Mouse (Mus musculus) hindbrain, embryonic 14.5 days (tissue): ENCODE results near the gene Pjvk. TPM values are rescaled to one million over a fixed set of nuclear protein-coding genes. Genes with fewer than 3 reads are reported as not detected.

ENCODE experiments used
- ATAC-seq: fragments of 200-750 bp; cut with Nextera tagmentation; 2 replicates; pipeline ENCODE4 v1.8.0; 2017; ENCODE audit warnings: moderate number of reproducible peaks, mild to moderate bottlenecking, moderate TSS enrichment, moderate library complexity; ENCODE audit not compliant: low FRiP score
- DNase-seq: peaks from one replicate; pipeline ENCODE4 v3.0.0-alpha.2; 2015; ENCODE audit warnings: low spot score
- H3K27ac ChIP-seq: fragments of 300-500 bp; sonication (generic); 2 replicates; pipeline ENCODE4 v1.5.1; 2014; ENCODE audit warnings: mild to moderate bottlenecking, moderate library complexity
- H3K27me3 ChIP-seq: fragments of 300-500 bp; sonication (generic); 2 replicates; pipeline ENCODE4 v1.6.1; 2014; ENCODE audit warnings: mild to moderate bottlenecking, low read length, mixed read lengths; ENCODE audit not compliant: control insufficient read depth, insufficient read depth
- H3K36me3 ChIP-seq: fragments of 300-500 bp; sonication (generic); replicated peaks from 2 replicates; pipeline ENCODE4 v1.6.1; 2014; ENCODE audit not compliant: control insufficient read depth, insufficient read depth
- H3K4me1 ChIP-seq: fragments of 300-500 bp; sonication (generic); replicated peaks from 2 replicates; pipeline ENCODE4 v1.6.1; 2014; ENCODE audit warnings: antibody characterized with exemption, low read length, mixed read lengths; ENCODE audit not compliant: control insufficient read depth, insufficient read depth
- H3K4me2 ChIP-seq: fragments of 300-500 bp; sonication (generic); replicated peaks from 2 replicates; pipeline ENCODE4 v1.6.1; 2014; ENCODE audit warnings: mild to moderate bottlenecking, moderate library complexity
- H3K4me3 ChIP-seq: fragments of 300-500 bp; sonication (generic); replicated peaks from 2 replicates; pipeline ENCODE4 v1.5.1; 2014; ENCODE audit warnings: mild to moderate bottlenecking, low read length
- H3K9ac ChIP-seq: fragments of 300-500 bp; sonication (generic); 2 replicates; pipeline ENCODE4 v1.6.1; 2014
- H3K9me3 ChIP-seq: fragments of 300-500 bp; sonication (generic); 2 replicates; pipeline ENCODE4 v1.6.1; 2016; ENCODE audit warnings: low read length; ENCODE audit not compliant: control insufficient read depth
- WGBS: fragments of 180-500 bp; shearing (Covaris S2); extraction: QIAGEN DNeasy Blood & Tissue Kit; methylation state at CpG from one replicate; pipeline ENCODE4 v1.1.7; 2014; 5-methylcytosine and 5-hydroxymethylcytosine counted together
- polyA plus RNA-seq: library from polyadenylated mRNA; unstranded; fragments of >200 nt; fragmentation: Nextera tagmentation; extraction: Ambion mirVana; gene quantifications from 2 replicates; pipeline ENCODE4 v1.2.1, GENCODE M21; 2014

Pjvk gene
- polyA plus RNA-seq, 1 experiment from 2014 or later: 0.68 TPM

DNA sequence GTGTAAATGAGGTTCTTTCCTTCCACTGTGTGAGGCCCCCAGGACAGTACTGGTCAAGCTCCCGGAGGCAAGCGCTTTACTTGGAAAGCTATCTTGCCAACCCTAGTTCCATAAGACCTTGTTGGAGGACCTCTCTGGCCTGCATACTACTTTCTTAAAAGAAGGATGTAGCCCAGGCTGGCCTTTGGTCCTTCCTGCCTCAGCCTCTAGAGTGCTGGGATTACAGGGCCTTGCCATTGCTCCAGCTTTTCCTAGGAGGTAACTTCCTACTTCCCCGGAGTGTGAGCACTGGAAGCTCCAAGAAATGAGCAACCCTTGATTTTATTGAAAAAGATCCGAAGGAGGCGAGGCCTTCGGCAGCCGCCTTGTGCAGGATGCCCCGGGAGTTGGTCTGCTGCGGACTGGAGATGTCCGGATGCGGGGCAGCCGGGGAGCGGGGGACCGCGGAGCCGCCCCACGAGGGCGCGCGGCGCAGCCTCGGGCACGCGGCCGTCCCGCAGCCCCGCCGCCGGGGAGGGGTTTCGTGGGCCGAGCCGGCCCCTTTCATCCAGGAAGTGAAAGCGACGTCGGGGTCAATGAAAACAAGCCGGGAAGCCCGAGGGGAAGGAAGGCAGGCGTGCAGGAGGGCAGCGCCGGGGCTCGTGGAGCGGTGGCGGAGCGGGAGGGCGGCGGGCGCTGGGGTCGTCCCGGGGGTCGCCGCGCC is 26.6 kb downstream of the Pjvk start, which contains the start of gene Plekha3:
Gene Plekha3, plus strand, starts transcription at position 557 of the 703 bp plus-strand sequence.
- DNase-seq (peak; percentile 79), ATAC-seq (peak; percentile 75)
- peak within 1 kb of the TSS; percentile 83 for H3K4me2 ChIP-seq
- no peaks in the 10 kb centered on the region for H3K27me3 ChIP-seq
- H3K27ac ChIP-seq: peak within 1 kb of the TSS; percentile 80
- peak within 1 kb of the TSS; percentile 87 for H3K4me3 ChIP-seq
- peaks cover 31% of the 10 kb centered on the region for H3K4me1 ChIP-seq
- H3K9me3 ChIP-seq: no peaks in the 10 kb centered on the region
- H3K36me3 ChIP-seq: no peaks in the 10 kb centered on the region
- 4% methylated on average over 47 of the region's 52 CpGs for WGBS
- H3K9ac ChIP-seq: peak within 1 kb of the TSS; percentile 89

DNA sequence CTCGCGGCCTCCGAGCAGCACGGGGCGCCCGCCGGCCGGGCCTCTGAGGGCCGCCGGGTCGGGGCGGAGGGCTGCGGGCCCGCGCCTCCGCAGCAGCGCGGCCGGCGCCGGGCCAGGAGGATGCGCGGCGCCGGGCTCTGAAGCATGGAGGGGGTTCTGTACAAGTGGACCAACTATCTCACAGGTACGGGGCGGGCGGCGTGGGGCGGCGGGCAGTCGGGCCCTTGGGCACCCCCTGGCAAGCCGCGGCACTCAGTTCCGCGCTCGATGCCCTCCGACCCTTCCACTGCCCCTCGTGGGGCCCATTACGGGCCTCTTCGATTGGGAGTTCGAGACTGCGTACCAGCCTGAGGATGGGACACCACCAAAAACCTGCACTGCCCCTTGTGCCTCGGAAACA is 27.2 kb downstream of the Pjvk start:
- Histone ChIP-seq H3K9me3 (no peaks in the 10 kb centered on the region), H3K4me3 (peak overlapping the region; percentile 87), H3K36me3 (0 out of 2 replicates have a peak, but pooled peaks cover 3% of the 10 kb centered on the region), H3K27ac (peak overlapping the region; percentile 80), H3K4me2 (peak overlapping the region; percentile 83), H3K9ac (peak overlapping the region; percentile 89), H3K27me3 (no peaks in the 10 kb centered on the region), H3K4me1 (peaks cover 31% of the 10 kb centered on the region)
- DNase-seq (peak; percentile 31), ATAC-seq (peak; percentile 66)
- under 1% methylated on average over 25 of the region's 44 CpGs for WGBS

DNA sequence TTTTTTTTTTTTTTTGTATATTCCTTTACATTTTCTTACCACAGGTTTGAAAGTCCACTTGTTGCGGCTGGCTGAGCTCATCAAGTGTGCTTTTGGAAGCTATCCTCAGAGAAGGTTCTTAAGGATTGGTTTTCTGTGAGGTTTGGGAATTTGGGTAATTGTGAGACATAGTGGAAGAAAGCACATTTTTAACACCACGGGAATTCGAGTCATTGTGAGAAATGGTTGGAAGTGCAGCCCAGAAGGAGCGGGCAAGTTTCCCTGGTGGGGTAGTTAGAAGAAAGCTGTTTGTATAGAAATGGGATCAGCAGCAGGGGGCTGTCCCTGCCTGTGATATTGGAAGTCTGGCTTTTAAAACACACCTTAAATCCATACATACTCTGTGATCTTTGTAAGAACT is 27.7 kb downstream of the Pjvk start:
- Histone ChIP-seq H3K9me3 (no peaks in the 10 kb centered on the region), H3K36me3 (peaks cover 4% of the 10 kb centered on the region; the same call in 1 of the 2 replicates), H3K4me2 (peak overlapping the region; percentile 83), H3K27me3 (no peaks in the 10 kb centered on the region), H3K4me3 (peak overlapping the region; percentile 87), H3K9ac (peak overlapping the region; percentile 89), H3K27ac (no peak overlapping the region), H3K4me1 (peaks cover 31% of the 10 kb centered on the region)
- 7% methylated on average over 4 of the region's 4 CpGs for WGBS
- DNase-seq (no peak), ATAC-seq (no peak)

DNA sequence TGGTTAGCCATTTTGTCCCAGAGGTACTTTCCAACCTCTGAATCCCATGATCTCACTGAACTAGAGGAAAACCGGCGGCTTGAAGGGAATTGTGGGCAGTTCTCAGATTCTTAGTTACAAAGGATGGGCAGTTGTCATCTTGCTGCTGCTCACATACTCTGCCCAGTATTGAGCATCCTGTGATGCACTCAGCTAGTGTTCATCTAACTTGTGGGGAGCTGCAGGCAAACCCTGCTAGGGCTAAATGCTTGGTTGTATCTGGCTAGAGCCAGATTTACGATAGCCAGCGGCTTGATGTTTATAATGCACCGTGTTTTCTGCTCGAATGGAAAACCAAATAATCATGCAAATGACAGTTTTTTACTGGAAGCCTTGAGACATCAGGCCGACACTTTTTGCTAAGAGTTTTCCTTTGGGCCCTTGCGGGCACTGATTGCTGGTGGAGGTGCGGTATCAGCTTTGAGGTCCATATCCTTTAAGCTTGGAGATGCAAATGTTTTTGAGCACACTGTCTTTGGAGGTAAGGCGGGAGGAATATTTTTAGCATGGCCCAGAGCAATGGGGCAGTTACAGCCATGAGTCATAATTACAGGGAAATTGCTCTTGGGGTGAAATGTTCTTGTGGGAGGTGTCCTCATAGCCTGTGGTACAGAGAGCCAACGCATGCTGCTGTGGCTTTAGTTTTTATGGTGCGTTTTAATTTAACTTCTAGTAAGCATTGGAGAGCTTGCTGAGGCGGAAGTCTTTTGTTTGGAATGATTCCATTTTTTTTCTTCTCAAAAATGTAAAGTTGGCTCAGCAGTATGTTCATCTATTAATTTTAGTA is 28.3 kb downstream of the Pjvk start:
- H3K9ac ChIP-seq: peak overlapping the region; percentile 89
- H3K4me3 ChIP-seq: peak overlapping the region; percentile 87
- H3K36me3 ChIP-seq: peaks cover 8% of the 10 kb centered on the region; the same call in 1 of the 2 replicates
- H3K9me3 ChIP-seq: no peaks in the 10 kb centered on the region
- H3K27ac ChIP-seq: no peak overlapping the region
- peak overlapping the region; percentile 83 for H3K4me2 ChIP-seq
- H3K4me1 ChIP-seq: peaks cover 26% of the 10 kb centered on the region
- 54% methylated on average over 13 of the region's 13 CpGs for WGBS
- DNase-seq (no peak), ATAC-seq (no peak)
- no peaks in the 10 kb centered on the region for H3K27me3 ChIP-seq

DNA sequence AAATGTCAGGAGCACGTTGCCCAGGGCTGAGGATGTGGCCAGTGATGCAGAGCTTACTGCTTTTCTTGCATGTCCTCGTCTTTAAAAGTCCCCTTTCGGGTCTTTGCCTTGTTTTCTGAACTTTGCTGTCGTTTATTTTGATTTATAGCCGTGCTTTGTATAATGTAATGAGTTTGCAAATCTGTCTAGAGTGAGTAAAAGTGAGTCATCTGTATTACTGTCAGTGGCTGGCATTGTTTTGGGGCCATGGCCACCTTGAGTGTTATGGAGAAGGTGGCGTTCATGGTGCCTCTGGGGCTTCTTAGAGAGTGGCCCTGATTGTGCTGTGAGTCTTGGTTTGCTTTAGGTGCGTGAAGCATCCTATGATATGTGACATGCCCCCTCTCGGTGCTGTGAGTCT is 34.0 kb downstream of the Pjvk start:
- Histone ChIP-seq H3K9ac (no peak overlapping the region), H3K4me2 (no peak overlapping the region), H3K27me3 (no peaks in the 10 kb centered on the region), H3K4me1 (peaks cover 3% of the 10 kb centered on the region; the same call in 1 of the 2 replicates), H3K36me3 (peaks cover 63% of the 10 kb centered on the region), H3K4me3 (no peak overlapping the region), H3K27ac (no peak overlapping the region), H3K9me3 (no peaks in the 10 kb centered on the region)
- no peak for DNase-seq
- WGBS: 84% methylated on average over 8 of the region's 8 CpGs
- ATAC-seq: no peak

DNA sequence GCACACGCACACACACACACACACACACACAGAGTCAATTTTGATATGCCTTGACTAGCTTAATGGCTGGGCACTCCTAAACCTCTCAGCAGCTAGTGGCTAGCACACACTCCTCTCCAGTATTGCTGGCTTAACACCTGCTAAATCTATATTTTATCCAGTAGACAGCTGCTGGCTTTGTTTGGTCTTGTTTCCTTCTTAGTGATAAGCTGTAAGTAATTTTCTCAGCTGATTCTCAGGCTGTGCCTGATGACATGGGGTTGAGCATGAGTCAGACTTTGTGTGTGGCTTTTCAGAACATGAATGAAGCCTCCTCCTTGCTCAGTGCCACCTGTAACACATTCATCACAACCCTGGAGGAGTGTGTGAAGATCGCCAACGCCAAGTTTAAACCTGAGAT is 38.7 kb downstream of the Pjvk start:
- H3K36me3 ChIP-seq: peaks cover 88% of the 10 kb centered on the region
- H3K4me1 ChIP-seq: no peaks in the 10 kb centered on the region
- H3K9ac ChIP-seq: no peak overlapping the region
- H3K4me2 ChIP-seq: no peak overlapping the region
- no peak overlapping the region for H3K4me3 ChIP-seq
- H3K9me3 ChIP-seq: no peaks in the 10 kb centered on the region
- no peaks in the 10 kb centered on the region for H3K27me3 ChIP-seq
- no peak overlapping the region for H3K27ac ChIP-seq
- 96% methylated on average over 3 of the region's 3 CpGs for WGBS
- ATAC-seq: no peak
- no peak for DNase-seq

DNA sequence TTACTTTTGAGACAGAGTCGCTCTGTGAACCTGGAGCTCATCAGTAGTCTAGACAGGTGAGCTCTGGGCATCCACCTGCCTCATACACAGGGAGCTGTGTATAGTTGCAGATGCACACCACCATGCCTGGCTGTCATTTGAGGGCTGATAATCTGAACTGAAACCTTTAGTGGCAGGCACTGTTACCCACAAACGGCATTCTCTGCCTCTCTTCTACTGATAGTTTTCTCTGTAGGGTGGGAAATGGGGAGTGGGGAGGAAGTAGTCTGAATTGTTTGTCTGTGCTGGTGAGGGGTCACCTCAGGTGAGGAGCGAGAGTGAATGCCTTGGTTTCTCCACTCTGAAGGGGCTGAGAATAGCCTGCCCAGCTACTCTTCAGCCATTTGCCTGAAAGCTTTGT is 39.3 kb downstream of the Pjvk start:
- no peak overlapping the region for H3K27ac ChIP-seq
- DNase-seq (no peak), ATAC-seq (no peak)
- no peak overlapping the region for H3K9ac ChIP-seq
- no peaks in the 10 kb centered on the region for H3K4me1 ChIP-seq
- no peak overlapping the region for H3K4me3 ChIP-seq
- no peak overlapping the region for H3K4me2 ChIP-seq
- 92% methylated on average over 3 of the region's 3 CpGs for WGBS
- H3K9me3 ChIP-seq: no peaks in the 10 kb centered on the region
- peaks cover 88% of the 10 kb centered on the region for H3K36me3 ChIP-seq
- H3K27me3 ChIP-seq: no peaks in the 10 kb centered on the region

DNA sequence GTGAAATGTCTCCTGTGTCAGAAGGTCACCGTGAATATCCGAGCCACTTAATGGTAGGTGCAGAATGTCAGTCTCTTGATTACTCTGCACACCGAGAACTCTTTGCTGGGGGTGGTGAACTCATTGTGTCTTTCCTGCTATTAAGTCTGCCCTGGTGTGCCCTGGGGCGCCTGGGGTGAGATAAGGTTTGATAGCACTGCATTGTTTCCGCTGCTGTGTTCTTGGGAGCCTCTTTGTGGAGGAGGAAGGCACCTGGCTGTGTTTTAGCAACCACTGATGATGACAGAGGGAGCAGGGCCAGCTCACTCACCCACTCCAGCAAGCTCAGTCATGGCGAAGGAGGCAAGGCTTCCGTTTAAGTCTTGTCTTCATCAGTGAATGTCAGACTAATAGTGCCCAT is 39.9 kb downstream of the Pjvk start:
- H3K27ac ChIP-seq: no peak overlapping the region
- H3K9me3 ChIP-seq: no peaks in the 10 kb centered on the region
- H3K27me3 ChIP-seq: no peaks in the 10 kb centered on the region
- no peaks in the 10 kb centered on the region for H3K4me1 ChIP-seq
- DNase-seq: no peak
- peaks cover 88% of the 10 kb centered on the region for H3K36me3 ChIP-seq
- 78% methylated on average over 7 of the region's 7 CpGs for WGBS
- no peak overlapping the region for H3K9ac ChIP-seq
- no peak overlapping the region for H3K4me2 ChIP-seq
- no peak for ATAC-seq
- H3K4me3 ChIP-seq: no peak overlapping the region

DNA sequence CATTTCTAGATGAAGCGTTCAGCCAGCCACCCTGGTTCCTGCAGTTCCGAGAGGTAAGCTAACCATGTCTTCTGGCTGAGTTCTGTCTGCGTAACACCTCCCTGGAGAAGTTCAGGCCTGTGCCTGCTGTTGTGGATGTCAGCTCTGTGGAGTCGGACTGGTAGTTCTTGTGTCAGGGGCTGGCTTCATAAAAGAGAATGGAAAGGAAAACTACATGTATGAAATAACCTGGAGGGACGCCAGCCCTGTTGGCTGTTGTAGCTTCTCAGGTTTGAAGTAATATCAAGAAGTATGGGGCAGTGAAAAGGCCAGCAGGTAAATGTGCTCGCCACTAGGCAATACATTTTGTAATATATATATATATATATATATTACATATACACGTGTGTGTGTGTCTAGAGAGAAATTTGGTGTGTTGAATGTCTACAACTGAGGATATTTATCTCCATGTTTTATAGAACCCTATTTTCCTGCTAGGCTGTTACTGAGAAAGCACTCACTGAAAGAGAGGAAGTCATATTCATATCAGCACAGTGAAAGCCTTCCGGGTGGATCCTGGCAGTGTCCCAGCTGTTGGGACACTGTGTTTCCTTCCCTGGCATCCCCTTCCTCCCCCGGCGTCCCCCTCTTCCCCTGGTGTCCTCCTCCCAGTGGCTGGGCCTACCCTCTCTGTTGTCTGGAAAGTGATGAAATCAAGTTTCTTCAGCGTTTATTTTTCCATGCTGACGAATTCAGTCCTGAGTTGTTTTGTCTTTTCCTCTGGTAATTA is 42.3 kb downstream of the Pjvk start:
- Histone ChIP-seq H3K4me2 (no peak overlapping the region), H3K36me3 (peaks cover 89% of the 10 kb centered on the region), H3K4me3 (no peak overlapping the region), H3K4me1 (no peaks in the 10 kb centered on the region), H3K27me3 (no peaks in the 10 kb centered on the region), H3K9ac (no peak overlapping the region), H3K9me3 (no peaks in the 10 kb centered on the region), H3K27ac (no peak overlapping the region)
- DNase-seq: no peak
- whole genome bisulfite sequencing: 90% methylated on average over 12 of the region's 12 CpGs
- ATAC-seq: no peak
